Mouse (Mus musculus) CD4-positive, CD25-positive, alpha-beta regulatory T cell, adult 9 weeks (primary cell): ENCODE results near the gene Sumf1. TPM values are rescaled to one million over a fixed set of nuclear protein-coding genes. Genes with fewer than 3 reads are reported as not detected.

Source experiments
- polyA plus RNA-seq: library from polyadenylated mRNA; unstranded; fragments of 100-300 nt; shearing (Covaris generic); gene quantifications from one replicate; pipeline ENCODE4 v1.2.1, GENCODE M21; 2017

Sumf1 gene
- 4.1 TPM for polyA plus RNA-seq

GRCm38 (mm10) chr6:108184847-108185684 lies at the start of gene Sumf1:
Gene Sumf1, minus strand, starts transcription at chr6:108185582.

GRCm38 (mm10) chr6:108212881-108213295 lies 27.5 kb upstream of the Sumf1 start, which contains the start of gene Itpr1:
Gene Itpr1, plus strand, starts transcription at chr6:108213096.

GRCm38 (mm10) chr6:108064918-108065526 lies 120.4 kb downstream of the Sumf1 start, which contains the start of gene Setmar:
Gene Setmar, plus strand, starts transcription at chr6:108065045.

Other genes starting within 250 kb of the Sumf1 start
- 5.8 TPM for gene Setmar, start 120.5 kb downstream of the Sumf1 start, polyA plus RNA-seq
- 26.3 TPM for gene Itpr1, start 27.5 kb upstream of the Sumf1 start, polyA plus RNA-seq